Mouse (Mus musculus) MEL (cell line): ENCODE results near the gene Coil. TPM values are rescaled to one million over a fixed set of nuclear protein-coding genes. Genes with fewer than 3 reads are reported as not detected.

ENCODE experiments used
- DNase-seq: peaks from one replicate; pipeline ENCODE4 v3.0.0; 2011; ENCODE audit warnings: low read depth, low spot score
- H3K27ac ChIP-seq: 2 replicates; pipeline ENCODE4 v1.5.1; 2012; ENCODE audit warnings: low read depth, mild to moderate bottlenecking, control low read depth, low read length, moderate library complexity; ENCODE audit not compliant: control insufficient read depth
- H3K27me3 ChIP-seq, 2 experiments: fragments of 150-350 bp in 1 of 2; sonication (generic) in 1 of 2; 2 replicates each; pipeline ENCODE4 v1.6.1; 2012; ENCODE audit warnings: low read length in 2 of 2, mild to moderate bottlenecking in 2 of 2, improper control_type of control experiment in 1 of 2, moderate library complexity in 1 of 2; ENCODE audit not compliant: insufficient read depth in 2 of 2, control insufficient read depth in 1 of 2
- H3K36me3 ChIP-seq, 2 experiments: 2 replicates each; pipeline ENCODE4 v1.6.1; 2012 to 2014; ENCODE audit warnings: low read length in 2 of 2, improper control_type of control experiment in 1 of 2, inconsistent platforms in 1 of 2, mild to moderate bottlenecking in 1 of 2; ENCODE audit not compliant: insufficient read depth in 2 of 2, control insufficient read depth in 1 of 2
- H3K4me1 ChIP-seq, 2 experiments: fragments of 150-350 bp in 1 of 2; sonication (generic) in 1 of 2; 2 replicates each; pipeline ENCODE4 v1.6.1; 2012; ENCODE audit warnings: low read length in 2 of 2, improper control_type of control experiment in 1 of 2, mild to moderate bottlenecking in 1 of 2; ENCODE audit not compliant: insufficient read depth in 2 of 2, control insufficient read depth in 1 of 2
- H3K4me3 ChIP-seq, 2 experiments: fragments of 150-350 bp in 1 of 2; sonication (generic) in 1 of 2; 2 replicates each; pipeline ENCODE4 v1.5.1; 2012; ENCODE audit warnings: low read depth in 2 of 2, low read length in 2 of 2, mild to moderate bottlenecking in 2 of 2, moderate library complexity in 2 of 2, control low read depth in 1 of 2, improper control_type of control experiment in 1 of 2; ENCODE audit not compliant: control insufficient read depth in 1 of 2, insufficient read depth in 1 of 2
- H3K79me2 ChIP-seq: 2 replicates; pipeline ENCODE4 v1.6.1; 2012; ENCODE audit warnings: mild to moderate bottlenecking, low read length, moderate library complexity; ENCODE audit not compliant: control insufficient read depth, poor library complexity, insufficient read depth
- H3K9ac ChIP-seq: 2 replicates; pipeline ENCODE4 v1.6.1; 2012; ENCODE audit warnings: low read depth, mild to moderate bottlenecking, control low read depth, low read length, moderate library complexity; ENCODE audit not compliant: control insufficient read depth, poor library complexity, severe bottlenecking
- H3K9me3 ChIP-seq: fragments of 150-350 bp; sonication (generic); replicated peaks from 2 replicates; pipeline ENCODE4 v1.6.1; 2012; ENCODE audit warnings: mild to moderate bottlenecking, low read length, improper control_type of control experiment, moderate library complexity; ENCODE audit not compliant: insufficient read depth
- BHLHE40 ChIP-seq: IDR thresholded peaks from 2 replicates; pipeline ENCODE4 v1.6.1; 2012; ENCODE audit warnings: low read depth, mild to moderate bottlenecking, inconsistent platforms, low read length, improper control_type of control experiment, borderline replicate concordance
- CHD1 ChIP-seq: IDR thresholded peaks from 2 replicates; pipeline ENCODE4 v1.6.1; 2012; ENCODE audit warnings: low read depth, mild to moderate bottlenecking, inconsistent platforms, low read length, improper control_type of control experiment
- CTCF ChIP-seq, 3 experiments: IDR thresholded peaks in 2 of 3; conservative IDR thresholded peaks in 1 of 3; 2 replicates each; pipeline ENCODE4 v1.5.1; 2011 to 2012; ENCODE audit warnings: low read length in 3 of 3, low read depth in 2 of 3, mild to moderate bottlenecking in 2 of 3, improper control_type of control experiment in 1 of 3, inconsistent platforms in 1 of 3, mixed read lengths in 1 of 3, moderate library complexity in 1 of 3; ENCODE audit not compliant: control insufficient read depth in 1 of 3, insufficient read depth in 1 of 3, poor library complexity in 1 of 3, severe bottlenecking in 1 of 3
- EP300 ChIP-seq, 2 experiments: IDR thresholded peaks; 2 replicates each; pipeline ENCODE4 v1.6.1; 2011; ENCODE audit warnings: improper control_type of control experiment in 2 of 2, low read length in 2 of 2, low read depth in 1 of 2, mild to moderate bottlenecking in 1 of 2
- ETS1 ChIP-seq: IDR thresholded peaks from 2 replicates; pipeline ENCODE4 v1.6.1; 2012; ENCODE audit warnings: low read depth, mild to moderate bottlenecking, inconsistent platforms, low read length, improper control_type of control experiment, moderate library complexity
- JUND ChIP-seq: IDR thresholded peaks from 2 replicates; pipeline ENCODE4 v1.6.1; 2011; ENCODE audit warnings: low read depth, mild to moderate bottlenecking, improper control_type of control experiment, low read length
- MAFK ChIP-seq: IDR thresholded peaks from 2 replicates; pipeline ENCODE4 v1.6.1; 2011; ENCODE audit warnings: low read depth, mild to moderate bottlenecking, low read length, improper control_type of control experiment, borderline replicate concordance
- MAX ChIP-seq: IDR thresholded peaks from 2 replicates; pipeline ENCODE4 v1.6.1; 2011; ENCODE audit warnings: low read length, improper control_type of control experiment
- MEF2A ChIP-seq: IDR thresholded peaks from 2 replicates; pipeline ENCODE4 v1.6.1; 2014; ENCODE audit warnings: low read depth, mild to moderate bottlenecking, inconsistent platforms, low read length, improper control_type of control experiment; ENCODE audit not compliant: poor library complexity, insufficient replicate concordance, severe bottlenecking; ENCODE audit errors: extremely low read depth
- NELFE ChIP-seq: IDR thresholded peaks from 2 replicates; pipeline ENCODE4 v1.6.1; 2011; ENCODE audit warnings: low read depth, low read length, improper control_type of control experiment
- NRF1 ChIP-seq: IDR thresholded peaks from 2 replicates; pipeline ENCODE4 v1.6.1; 2014; ENCODE audit warnings: low read depth, mild to moderate bottlenecking, inconsistent platforms, low read length, improper control_type of control experiment, moderate library complexity; ENCODE audit not compliant: poor library complexity, insufficient read depth, severe bottlenecking
- POLR2A ChIP-seq, 2 experiments: IDR thresholded peaks; 2 replicates each; pipeline ENCODE4 v1.6.1; 2011 to 2012; ENCODE audit warnings: low read length in 2 of 2, mild to moderate bottlenecking in 2 of 2, control low read depth in 1 of 2, improper control_type of control experiment in 1 of 2, low read depth in 1 of 2, moderate library complexity in 1 of 2; ENCODE audit not compliant: control insufficient read depth in 1 of 2, insufficient read depth in 1 of 2, poor library complexity in 1 of 2
- POLR2AphosphoS2 ChIP-seq: IDR thresholded peaks from 2 replicates; pipeline ENCODE4 v1.6.1; 2011; ENCODE audit warnings: low read length, improper control_type of control experiment
- RCOR1 ChIP-seq: IDR thresholded peaks from 2 replicates; pipeline ENCODE4 v1.6.1; 2012; ENCODE audit warnings: low read depth, mild to moderate bottlenecking, inconsistent platforms, low read length, improper control_type of control experiment
- SMC3 ChIP-seq: IDR thresholded peaks from 2 replicates; pipeline ENCODE4 v1.6.1; 2011; ENCODE audit warnings: low read depth, low read length, improper control_type of control experiment
- TAL1 ChIP-seq: IDR thresholded peaks from 2 replicates; pipeline ENCODE4 v1.6.1; 2012; ENCODE audit warnings: mild to moderate bottlenecking, inconsistent platforms, low read length, moderate library complexity, mixed read lengths
- TBP ChIP-seq: IDR thresholded peaks from 2 replicates; pipeline ENCODE4 v1.8.0; 2011; ENCODE audit warnings: low read depth, low read length, improper control_type of control experiment
- UBTF ChIP-seq: IDR thresholded peaks from 2 replicates; pipeline ENCODE4 v1.6.1; 2012; ENCODE audit warnings: low read depth, mild to moderate bottlenecking, inconsistent platforms, low read length, improper control_type of control experiment, moderate library complexity, borderline replicate concordance; ENCODE audit not compliant: insufficient read depth
- USF2 ChIP-seq, 2 experiments: IDR thresholded peaks; 2 replicates each; pipeline ENCODE4 v1.6.1; 2011 to 2012; ENCODE audit warnings: improper control_type of control experiment in 2 of 2, low read length in 2 of 2, borderline replicate concordance in 1 of 2, inconsistent platforms in 1 of 2, low read depth in 1 of 2, mild to moderate bottlenecking in 1 of 2; ENCODE audit not compliant: insufficient read depth in 1 of 2
- ZNF384 ChIP-seq: IDR thresholded peaks from 2 replicates; pipeline ENCODE4 v1.6.1; 2012; ENCODE audit warnings: low read depth, mild to moderate bottlenecking, inconsistent platforms, low read length, improper control_type of control experiment
- polyA plus RNA-seq, 2 experiments: library from polyadenylated mRNA; stranded (reverse) in 1 of 2; unstranded in 1 of 2; fragments of >175 nt in 1 of 2; fragments of >200 nt in 1 of 2; gene quantifications; 2 replicates each; pipeline versions ENCODE4 v1.2.1 to v1.2.4; 2012; ENCODE audit warnings: low replicate concordance in 2 of 2, low read depth in 1 of 2; ENCODE audit not compliant: insufficient read length in 2 of 2, insufficient read depth in 1 of 2, missing spikeins in 1 of 2
- total RNA-seq: library from RNA; depleted of rRNA; stranded (reverse); fragments of 300-350 nt; gene quantifications from 2 replicates; pipeline ENCODE4 v1.2.3, GENCODE M21; 2012

Gene Coil
- total and polyA plus RNA-seq, 3 experiments, result 24.4 to 32.6 TPM; not detected in 1

DNA sequence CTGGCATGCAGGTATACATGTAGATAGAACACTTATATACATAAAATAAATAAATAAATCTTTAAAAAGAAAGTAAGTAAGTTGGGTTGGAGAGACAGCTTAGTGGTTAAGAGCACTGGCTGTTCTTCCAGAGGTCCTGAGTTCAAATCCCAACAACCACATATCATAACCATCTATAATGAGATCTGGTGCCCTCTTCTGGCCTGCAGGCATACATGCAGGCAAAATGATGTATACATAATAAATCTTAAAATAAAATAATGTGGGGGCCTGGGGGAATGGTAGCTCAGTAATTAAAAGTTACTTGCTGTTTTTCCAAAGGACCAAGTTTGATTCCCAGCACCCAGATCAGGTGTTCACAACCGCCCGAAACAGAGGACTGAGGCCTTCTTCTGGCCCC lies 31.3 kb upstream of the Coil start:
- H3K27ac ChIP-seq, result no peak overlapping the region
- H3K9ac ChIP-seq, result no peak overlapping the region
- no peak for DNase-seq
- no peaks in the 10 kb centered on the region for H3K4me1 ChIP-seq
- no peaks in the 10 kb centered on the region for H3K9me3 ChIP-seq
- H3K79me2 ChIP-seq, result no peaks in the 10 kb centered on the region
- H3K4me3 ChIP-seq, result no peak overlapping the region
- H3K36me3 ChIP-seq, result no peaks in the 10 kb centered on the region
- TF ChIP-seq NRF1, result no peak
- TF ChIP-seq CTCF (IDR thresholded peaks at IDR 0.05 in 2 of 3, conservative IDR thresholded peaks at IDR 0.05 in 1 of 3; ENCODE audit: control insufficient read depth in 1 of 3, insufficient read depth in 1 of 3, low read depth in 2 of 3, low read length in 3 of 3, poor library complexity in 1 of 3, severe bottlenecking in 1 of 3), result peak in 1 of 3 experiments; percentile 22; a peak in 1 of 6 replicates
- TF ChIP-seq, all 39 proteins: peak for 1
- H3K27me3 ChIP-seq, result no peaks in the 10 kb centered on the region

GRCm38 (mm10) chr11:88939634-88940033 lies 30.4 kb upstream of the Coil start:
- H3K4me3 ChIP-seq, result no peak overlapping the region
- H3K79me2 ChIP-seq, result no peaks in the 10 kb centered on the region
- no peaks in the 10 kb centered on the region for H3K36me3 ChIP-seq
- no peaks in the 10 kb centered on the region for H3K9me3 ChIP-seq
- H3K27me3 ChIP-seq, result no peaks in the 10 kb centered on the region
- DNase-seq, result no peak
- H3K27ac ChIP-seq, result no peak overlapping the region
- no peak overlapping the region for H3K9ac ChIP-seq
- TF ChIP-seq MEF2A (no peak), CHD1 (no peak), NRF1 (no peak), USF2 (IDR thresholded peaks at IDR 0.05; ENCODE audit: borderline replicate concordance in 1 of 2, insufficient read depth in 1 of 2, low read depth in 1 of 2, low read length in 2 of 2) (no peak), ZNF384 (no peak), MAX (no peak), MAFK (no peak), EP300 (IDR thresholded peaks at IDR 0.05; ENCODE audit: low read depth in 1 of 2, low read length in 2 of 2) (no peak), POLR2AphosphoS2 (no peak), TBP (no peak), NELFE (no peak), SMC3 (no peak), TAL1 (no peak), ETS1 (no peak), CTCF (IDR thresholded peaks at IDR 0.05 in 2 of 3, conservative IDR thresholded peaks at IDR 0.05 in 1 of 3; ENCODE audit: control insufficient read depth in 1 of 3, insufficient read depth in 1 of 3, low read depth in 2 of 3, low read length in 3 of 3, poor library complexity in 1 of 3, severe bottlenecking in 1 of 3) (no peak), RCOR1 (no peak), JUND (no peak), UBTF (no peak), BHLHE40 (no peak), POLR2A (IDR thresholded peaks at IDR 0.05; ENCODE audit: control insufficient read depth in 1 of 2, insufficient read depth in 1 of 2, low read depth in 1 of 2, low read length in 2 of 2, poor library complexity in 1 of 2) (no peak)
- H3K4me1 ChIP-seq, result no peaks in the 10 kb centered on the region
